Mouse (Mus musculus): ENCODE measurements around the gene Pop4.

DNA sequence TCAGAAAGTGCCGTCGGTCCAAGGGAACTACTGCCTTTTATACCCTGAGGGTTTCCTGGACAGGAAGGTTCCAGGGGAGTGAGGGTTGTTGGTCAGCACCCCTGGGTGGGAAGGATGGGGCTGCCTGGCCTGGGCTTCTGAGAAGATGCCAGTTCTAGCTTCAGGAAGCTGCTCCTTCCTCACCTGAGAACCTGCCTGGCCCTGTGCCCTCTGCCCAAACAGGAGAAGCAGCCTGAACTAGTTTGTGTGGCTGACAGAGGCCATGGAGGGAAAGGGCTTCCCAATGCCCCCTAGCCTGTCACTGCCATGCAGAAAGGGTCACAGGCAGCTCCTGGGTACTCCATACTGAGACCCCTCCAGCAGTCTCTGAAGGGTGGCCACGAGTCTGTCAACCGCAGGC is 51.7 kb downstream of the Pop4 start:
- TF ChIP-seq CTCF (IDR thresholded peaks at IDR 0.05; ENCODE audit: extremely low read depth, insufficient read length, insufficient replicate concordance, low read depth, low read length) (no peak), POLR2A (IDR thresholded peaks at IDR 0.05; ENCODE audit: low read depth, low read length) (no peak)
